Mouse (Mus musculus) liver, embryonic 11.5 days (tissue): ENCODE results near the gene Slc39a1. TPM values are rescaled to one million over a fixed set of nuclear protein-coding genes. Genes with fewer than 3 reads are reported as not detected.
A peak's percentile ranks its signal among the peaks of the same experiment; 100 is the strongest.
"Not testable (repeated sequence)": the region's sequence is repeated elsewhere in the genome, so short reads cannot be mapped to it uniquely, and the experiment has no call there.

Experiments
- ATAC-seq: fragments of 200-750 bp; cut with Nextera tagmentation; replicated peaks from 2 replicates; pipeline ENCODE4 v1.8.0; 2017; ENCODE audit warnings: moderate number of reproducible peaks, mild to moderate bottlenecking, moderate TSS enrichment, moderate library complexity; ENCODE audit not compliant: low FRiP score
- DNase-seq: peaks from one replicate; pipeline ENCODE4 v3.0.0-alpha.2; 2017; ENCODE audit warnings: low spot score
- H3K27ac ChIP-seq: fragments of 300-500 bp; sonication (generic); 2 replicates; pipeline ENCODE4 v1.5.1; 2014; ENCODE audit warnings: mild to moderate bottlenecking, low read depth, low read length, control low read depth
- H3K27me3 ChIP-seq: fragments of 300-500 bp; sonication (generic); replicated peaks from 2 replicates; pipeline ENCODE4 v1.6.1; 2014; ENCODE audit warnings: low read length, mixed read lengths; ENCODE audit not compliant: control insufficient read depth, insufficient read depth
- H3K36me3 ChIP-seq: fragments of 300-500 bp; sonication (generic); 2 replicates; pipeline ENCODE4 v1.6.1; 2014; ENCODE audit warnings: mild to moderate bottlenecking, low read length, moderate library complexity, mixed read lengths; ENCODE audit not compliant: control insufficient read depth, insufficient read depth
- H3K4me1 ChIP-seq: fragments of 300-500 bp; sonication (generic); replicated peaks from 2 replicates; pipeline ENCODE4 v1.6.1; 2014; ENCODE audit warnings: low read length, mixed read lengths; ENCODE audit not compliant: control insufficient read depth, insufficient read depth
- H3K4me2 ChIP-seq: fragments of 300-500 bp; sonication (generic); 2 replicates; pipeline ENCODE4 v1.6.1; 2014; ENCODE audit warnings: mild to moderate bottlenecking, control low read depth, moderate library complexity
- H3K4me3 ChIP-seq: fragments of 300-500 bp; sonication (generic); 2 replicates; pipeline ENCODE4 v1.5.1; 2014; ENCODE audit warnings: low read depth, low read length, control low read depth
- H3K9ac ChIP-seq: fragments of 300-500 bp; sonication (generic); 2 replicates; pipeline ENCODE4 v1.6.1; 2014; ENCODE audit warnings: low read depth, low read length, control low read depth
- H3K9me3 ChIP-seq: fragments of 300-500 bp; sonication (generic); 2 replicates; pipeline ENCODE4 v1.6.1; 2016; ENCODE audit warnings: low read length, inconsistent platforms, mixed read lengths; ENCODE audit not compliant: control insufficient read depth
- WGBS: fragments of 180-500 bp; shearing (Covaris S2); extraction: QIAGEN DNeasy Blood & Tissue Kit; methylation state at CpG from one replicate; pipeline ENCODE4 v1.1.7; 2014; 5-methylcytosine and 5-hydroxymethylcytosine counted together
- polyA plus RNA-seq: library from polyadenylated mRNA; unstranded; fragments of >200 nt; fragmentation: Nextera tagmentation; extraction: Ambion mirVana; gene quantifications from 2 replicates; pipeline ENCODE4 v1.2.1, GENCODE M21; 2014

Gene Slc39a1
- polyA plus RNA-seq, 1 experiment from 2014 or later, result 57.5 TPM

DNA sequence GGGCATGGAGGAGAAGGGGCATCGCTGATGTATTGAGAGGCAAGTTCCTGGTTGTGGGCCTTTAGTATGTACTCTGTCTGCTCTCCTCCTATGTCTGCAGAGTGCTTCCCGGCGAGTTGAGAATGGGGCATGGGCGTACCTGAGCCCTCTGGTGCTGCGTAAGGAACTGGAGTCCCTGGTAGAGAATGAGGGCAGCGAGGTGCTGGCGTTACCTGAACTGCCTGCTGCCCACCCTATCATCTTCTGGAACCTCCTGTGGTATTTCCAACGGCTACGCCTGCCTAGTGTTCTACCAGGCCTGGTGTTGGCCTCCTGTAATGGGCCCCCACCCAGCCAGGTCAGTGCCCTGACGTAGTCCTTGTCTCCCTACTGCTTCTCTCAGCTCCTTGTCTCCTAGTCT is 30.2 kb downstream of the Slc39a1 start:
- no peaks in the 10 kb centered on the region; the same call in 1 of the 2 replicates for H3K4me1 ChIP-seq
- H3K27ac ChIP-seq, result no peak overlapping the region
- H3K4me3 ChIP-seq, result no peak overlapping the region
- H3K9ac ChIP-seq, result no peak overlapping the region
- WGBS, result 96% methylated on average over 10 of the region's 10 CpGs
- ATAC-seq (no peak), DNase-seq (no peak)
- H3K36me3 ChIP-seq, result peaks cover 12% of the 10 kb centered on the region; the same call in 1 of the 2 replicates
- H3K27me3 ChIP-seq, result no peaks in the 10 kb centered on the region
- no peak overlapping the region for H3K4me2 ChIP-seq
- no peaks in the 10 kb centered on the region for H3K9me3 ChIP-seq

DNA sequence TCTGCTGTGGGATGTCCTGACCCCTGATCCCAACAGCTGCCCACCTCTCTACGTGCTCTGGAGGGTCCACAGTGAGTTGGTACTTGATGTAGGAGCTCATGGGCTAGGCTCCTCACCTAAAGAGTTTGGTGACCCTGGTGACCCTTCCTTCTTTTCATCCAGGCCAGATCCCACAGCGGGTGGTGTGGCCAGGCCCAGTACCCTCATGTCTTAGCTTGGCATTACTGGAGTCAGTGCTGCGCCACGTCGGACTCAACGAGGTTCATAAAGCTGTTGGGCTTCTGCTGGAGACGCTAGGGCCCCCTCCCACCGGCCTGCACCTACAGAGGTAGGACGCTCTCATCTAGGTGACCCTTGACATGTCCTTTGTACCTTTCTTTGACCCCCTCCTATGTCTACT is 31.2 kb downstream of the Slc39a1 start:
- Histone ChIP-seq H3K27ac (no peak overlapping the region), H3K9ac (no peak overlapping the region), H3K36me3 (peaks cover 12% of the 10 kb centered on the region; the same call in 1 of the 2 replicates), H3K4me1 (no peaks in the 10 kb centered on the region; the same call in 1 of the 2 replicates), H3K9me3 (no peaks in the 10 kb centered on the region), H3K27me3 (no peaks in the 10 kb centered on the region), H3K4me3 (no peak overlapping the region), H3K4me2 (no peak overlapping the region)
- 89% methylated on average over 9 of the region's 9 CpGs for WGBS
- DNase-seq (no peak), ATAC-seq (no peak)

DNA sequence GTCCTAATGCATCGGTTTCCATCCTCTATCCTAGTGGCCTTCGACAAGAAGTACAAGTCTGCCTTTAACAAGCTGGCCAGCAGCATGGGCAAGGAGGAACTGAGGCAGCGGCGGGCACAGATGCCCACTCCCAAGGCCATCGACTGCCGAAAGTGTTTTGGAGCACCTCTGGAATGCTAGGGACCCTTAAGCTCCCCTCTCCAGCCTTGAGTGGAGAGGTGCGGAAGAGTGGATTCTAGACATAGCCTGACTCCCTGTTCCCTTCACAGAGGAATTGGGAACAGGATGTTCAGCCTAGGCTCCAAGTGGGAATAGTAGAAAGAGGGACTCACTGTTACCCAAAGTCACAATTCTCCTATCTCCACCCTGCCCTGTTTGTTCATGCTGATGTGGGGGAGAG is 31.8 kb downstream of the Slc39a1 start:
- WGBS, result 90% methylated on average over 7 of the region's 7 CpGs
- no peaks in the 10 kb centered on the region for H3K9me3 ChIP-seq
- no peak overlapping the region for H3K9ac ChIP-seq
- no peak overlapping the region for H3K27ac ChIP-seq
- H3K27me3 ChIP-seq, result no peaks in the 10 kb centered on the region
- no peak overlapping the region for H3K4me3 ChIP-seq
- H3K4me2 ChIP-seq, result no peak overlapping the region
- no peaks in the 10 kb centered on the region; the same call in 1 of the 2 replicates for H3K4me1 ChIP-seq
- no peak for DNase-seq
- peaks cover 12% of the 10 kb centered on the region; the same call in 1 of the 2 replicates for H3K36me3 ChIP-seq
- ATAC-seq, result no peak

DNA sequence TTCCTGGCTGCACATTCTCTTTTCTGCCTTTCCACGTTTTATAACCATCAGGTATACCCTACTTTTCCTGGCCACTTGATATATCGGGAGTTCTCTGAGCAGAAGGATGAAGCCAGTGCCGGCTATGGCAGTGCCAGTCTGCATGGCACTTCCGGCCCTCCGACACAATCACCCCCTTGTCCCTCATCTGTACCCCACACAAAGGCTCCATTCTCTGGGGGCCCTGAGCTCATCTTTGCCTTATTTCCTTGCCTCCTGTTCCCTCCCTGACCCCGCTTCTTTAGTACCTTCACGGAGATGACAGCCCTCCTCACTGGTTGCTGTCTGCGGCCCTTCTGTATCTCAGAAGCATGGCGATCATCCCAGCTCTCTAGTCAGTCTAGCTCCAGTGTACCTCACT is 32.7 kb downstream of the Slc39a1 start:
- Histone ChIP-seq H3K9ac (no peak overlapping the region), H3K27me3 (no peaks in the 10 kb centered on the region), H3K4me3 (no peak overlapping the region), H3K27ac (no peak overlapping the region), H3K4me2 (no peak overlapping the region), H3K4me1 (no peaks in the 10 kb centered on the region; the same call in 1 of the 2 replicates), H3K36me3 (peaks cover 12% of the 10 kb centered on the region; the same call in 1 of the 2 replicates), H3K9me3 (no peaks in the 10 kb centered on the region)
- 91% methylated on average over 9 of the region's 9 CpGs for WGBS
- DNase-seq (no peak), ATAC-seq (no peak)

DNA sequence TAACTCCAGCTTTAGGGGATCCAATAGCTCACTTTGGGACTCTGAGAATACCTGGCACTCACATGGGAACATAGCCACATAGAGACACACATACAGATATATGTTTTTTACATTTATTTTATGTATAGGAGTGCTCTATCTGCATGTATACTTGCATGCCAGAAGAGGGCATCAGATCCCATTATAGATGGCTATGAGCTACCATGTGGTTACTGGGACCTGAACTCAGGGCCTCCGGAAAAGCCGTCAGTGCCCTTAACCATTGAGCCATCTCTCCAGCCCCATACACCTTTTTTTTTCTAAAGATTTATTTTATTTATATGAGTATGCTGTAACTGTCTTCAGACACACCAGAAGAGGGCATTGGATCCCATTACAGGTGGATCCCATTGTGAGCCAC is 36.2 kb downstream of the Slc39a1 start:
- ATAC-seq (no peak), DNase-seq (no peak)
- Histone ChIP-seq H3K9me3 (no peaks in the 10 kb centered on the region), H3K4me2 (no peak overlapping the region), H3K27ac (no peak overlapping the region), H3K27me3 (no peaks in the 10 kb centered on the region), H3K4me1 (no peaks in the 10 kb centered on the region), H3K4me3 (no peak overlapping the region), H3K9ac (no peak overlapping the region), H3K36me3 (peaks cover 8% of the 10 kb centered on the region; the same call in 1 of the 2 replicates)
- WGBS, result 96% methylated on average over 2 of the region's 2 CpGs

DNA sequence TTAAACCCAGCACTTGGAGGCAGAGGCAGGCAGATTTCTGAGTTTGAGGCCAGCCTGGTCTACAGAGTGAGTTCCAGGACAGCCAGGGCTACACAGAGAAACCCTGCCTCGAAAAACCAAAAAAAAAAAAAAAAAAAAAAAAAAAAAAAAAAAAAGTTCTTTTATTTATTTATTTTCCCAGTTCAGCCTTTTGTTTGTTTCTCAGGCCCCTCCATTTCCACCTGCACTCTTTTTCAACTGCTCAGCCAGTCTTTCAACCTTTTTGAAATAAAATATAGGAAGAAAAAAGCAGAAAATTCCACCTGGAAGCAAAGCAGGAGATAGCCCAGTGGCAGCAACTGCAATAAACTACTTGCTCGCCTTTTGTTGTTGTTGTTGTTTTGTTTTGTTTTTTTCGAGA is 41.4 kb downstream of the Slc39a1 start:
- H3K27ac ChIP-seq, DNase-seq, H3K9me3 ChIP-seq, ATAC-seq, H3K4me1 ChIP-seq, H3K9ac ChIP-seq, H3K27me3 ChIP-seq, H3K4me3 ChIP-seq, H3K36me3 ChIP-seq, H3K4me2 ChIP-seq: not testable (repeated sequence)
- WGBS, result 72% methylated on average over 2 of the region's 3 CpGs

DNA sequence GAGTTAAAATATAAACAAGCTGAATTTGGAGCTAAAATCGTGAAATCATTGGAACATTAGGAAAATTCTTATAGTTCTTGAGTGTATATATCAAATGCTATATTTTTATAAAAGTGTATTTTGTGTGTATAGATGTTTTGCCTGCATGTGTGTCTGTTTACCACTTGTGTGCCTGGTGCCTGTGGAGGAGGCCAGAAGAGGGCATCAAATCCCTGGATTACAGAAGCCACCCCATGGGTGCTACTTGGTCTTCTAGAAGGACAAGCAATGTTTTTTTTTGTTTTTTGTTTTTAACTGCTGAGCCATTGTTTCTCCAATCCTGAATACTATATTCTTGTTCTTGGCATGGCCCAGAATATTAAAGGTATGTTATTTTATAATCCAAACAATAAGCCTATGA is 42.6 kb downstream of the Slc39a1 start:
- ATAC-seq (no peak), DNase-seq (no peak)
- peaks cover 13% of the 10 kb centered on the region for H3K4me1 ChIP-seq
- H3K9me3 ChIP-seq, result no peaks in the 10 kb centered on the region
- no peak overlapping the region for H3K27ac ChIP-seq
- H3K4me2 ChIP-seq, result no peak overlapping the region
- no peaks in the 10 kb centered on the region for H3K36me3 ChIP-seq
- no peak overlapping the region for H3K4me3 ChIP-seq
- WGBS, result 88% methylated on average over 1 of the region's 1 CpGs
- H3K27me3 ChIP-seq, result no peaks in the 10 kb centered on the region
- no peak overlapping the region for H3K9ac ChIP-seq

DNA sequence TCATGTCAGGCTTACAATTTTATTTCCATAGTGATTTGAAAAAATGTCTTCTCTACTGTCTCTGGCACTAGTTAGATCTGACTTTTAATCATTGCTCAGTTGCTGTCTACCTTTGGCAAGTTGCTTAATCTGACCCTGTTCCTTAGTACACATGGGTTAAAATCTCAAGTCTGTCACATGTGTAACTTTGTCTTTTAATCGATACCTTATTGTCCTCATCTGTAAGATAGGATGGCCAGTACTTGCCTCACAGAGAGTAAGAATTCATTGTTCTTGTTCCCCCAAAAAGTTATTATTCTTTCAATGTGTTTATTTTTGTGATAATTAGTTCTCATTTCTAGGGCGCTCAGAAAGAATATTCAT is 44.0 kb downstream of the Slc39a1 start:
- H3K36me3 ChIP-seq, result no peaks in the 10 kb centered on the region
- H3K9me3 ChIP-seq, result no peaks in the 10 kb centered on the region
- no peak for ATAC-seq
- DNase-seq, result no peak
- H3K4me3 ChIP-seq, result peak overlapping the region; percentile 84
- WGBS, result 36% methylated on average over 2 of the region's 2 CpGs
- H3K4me1 ChIP-seq, result peaks cover 13% of the 10 kb centered on the region
- H3K9ac ChIP-seq, result peak overlapping the region; percentile 76
- H3K4me2 ChIP-seq, result peak overlapping the region; percentile 73
- peak overlapping the region; percentile 93; the same call in 1 of the 2 replicates for H3K27ac ChIP-seq
- no peaks in the 10 kb centered on the region for H3K27me3 ChIP-seq

DNA sequence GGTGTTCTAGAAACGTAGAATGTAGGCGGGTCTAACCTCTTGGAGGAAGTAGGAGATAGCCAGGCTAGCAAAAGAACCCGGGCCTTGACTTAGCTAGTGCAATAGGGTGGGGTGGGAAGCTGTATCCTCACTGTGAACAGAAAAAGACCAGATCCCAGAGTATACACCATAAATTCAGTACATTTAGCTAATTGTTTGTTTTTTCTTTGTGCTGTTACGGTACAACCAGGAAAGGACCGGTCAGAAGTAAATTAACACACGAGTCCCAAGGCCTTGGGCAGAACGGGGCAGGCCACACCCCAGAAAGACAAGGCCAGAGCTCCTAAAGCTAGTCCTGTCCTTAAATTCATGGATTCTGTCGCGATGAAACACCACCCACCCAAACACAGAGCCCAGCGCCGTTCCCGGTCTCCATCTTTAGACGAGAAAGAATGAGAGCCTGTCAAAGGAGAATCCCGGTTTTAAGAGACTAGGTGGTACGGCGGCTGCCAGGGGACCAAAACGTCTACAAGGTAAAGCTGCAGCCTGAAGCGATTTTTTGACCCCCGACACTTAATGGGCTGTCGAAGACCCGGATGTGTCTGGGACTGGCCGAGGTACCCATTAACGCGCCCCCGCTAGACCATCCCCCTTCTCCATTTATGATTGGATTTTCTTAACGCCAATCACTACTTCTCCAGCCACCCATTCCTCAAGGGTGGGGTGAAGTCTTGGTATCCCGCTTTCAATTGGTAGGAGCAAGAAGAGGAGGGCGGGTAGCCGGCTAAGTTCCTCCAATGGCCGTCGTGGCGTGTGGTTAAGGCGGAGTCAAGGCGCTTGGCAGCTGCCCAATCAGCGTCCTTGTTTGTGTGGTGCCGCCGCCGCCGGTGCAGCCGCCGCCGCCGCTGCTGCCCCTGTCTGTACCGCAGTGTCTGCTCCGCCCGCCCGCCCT is 44.6 kb downstream of the Slc39a1 start, which contains the start of gene Gatad2b:
Gene Gatad2b, plus strand, starts transcription at position 834 of the 931 bp plus-strand sequence.
- Histone ChIP-seq H3K9me3 (no peaks in the 10 kb centered on the region), H3K27me3 (no peaks in the 10 kb centered on the region), H3K27ac (peak within 1 kb of the TSS; percentile 93), H3K9ac (peak within 1 kb of the TSS; percentile 83), H3K4me3 (peak within 1 kb of the TSS; percentile 84), H3K4me2 (peak within 1 kb of the TSS; percentile 96), H3K4me1 (peaks cover 13% of the 10 kb centered on the region), H3K36me3 (no peaks in the 10 kb centered on the region)
- WGBS, result under 1% methylated on average over 47 of the region's 47 CpGs
- ATAC-seq (peak; percentile 97), DNase-seq (peak; percentile 98)
